Mouse (Mus musculus) c-Kit-positive CD71-negative TER-119-negative erythroid progenitor cells, embryonic 14.5 days (primary cell): ENCODE measurements around the gene Dpp3.
"Not testable (repeated sequence)": the region's sequence is repeated elsewhere in the genome, so short reads cannot be mapped to it uniquely, and the experiment has no call there.

Experiments
- DNase-seq: peaks from one replicate; pipeline ENCODE4 v3.0.0-alpha.2; 2013; ENCODE audit warnings: low read depth

Dpp3 gene

DNA sequence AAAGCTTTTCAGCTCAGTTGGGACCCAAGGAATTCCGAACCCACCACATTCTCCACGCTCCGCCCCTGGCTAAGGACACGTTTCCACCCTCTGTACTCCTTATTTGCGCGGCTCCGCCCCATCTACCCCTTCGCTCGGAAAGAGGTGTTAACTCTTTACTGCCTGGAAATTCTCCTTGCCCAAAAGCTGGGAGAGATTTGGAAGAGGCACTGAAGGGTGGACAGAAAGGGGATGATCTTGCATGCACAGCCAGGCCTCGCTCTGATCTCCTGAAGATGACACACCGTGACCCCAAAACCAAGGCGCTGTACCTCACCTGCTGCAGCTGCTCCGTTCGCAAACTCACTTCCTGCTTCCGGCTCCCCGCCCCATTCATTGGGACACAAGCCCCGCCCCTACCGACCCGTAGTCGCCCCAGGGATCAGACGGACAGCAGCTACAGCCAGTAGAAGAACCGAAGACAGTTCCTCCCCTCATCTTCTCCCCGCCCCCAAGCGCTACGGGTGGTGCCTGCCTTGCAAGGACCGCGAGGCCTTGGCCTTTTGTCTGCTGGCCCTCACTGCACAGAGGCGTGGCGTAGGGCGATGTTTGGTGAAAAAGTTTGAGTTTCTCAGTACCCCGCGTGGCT lies at the start of gene Dpp3:
Dpp3 (minus strand) TSS at position 384 of the 628 bp plus-strand sequence.
- DNase-seq = peak; percentile 95

DNA sequence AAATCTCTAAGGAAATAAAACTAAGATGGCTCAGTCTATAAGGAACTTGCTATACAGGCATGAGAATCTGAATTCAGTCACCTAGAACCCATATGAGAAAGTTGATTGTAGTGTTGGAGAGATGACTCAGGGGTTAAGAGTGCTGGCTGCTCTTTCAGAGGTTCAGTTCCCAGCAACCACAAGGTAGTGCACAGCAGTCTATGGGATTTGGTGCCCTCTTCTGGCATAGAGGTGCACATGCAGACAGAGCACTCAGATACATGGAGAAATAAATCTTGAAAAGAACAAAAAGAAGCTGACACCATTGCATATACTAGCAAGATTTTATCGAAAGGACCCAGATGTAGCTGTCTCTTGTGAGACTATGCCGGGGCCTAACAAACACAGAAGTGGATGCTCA lies 40.1 kb upstream of the Dpp3 start:
- peak; percentile 24 for DNase-seq

DNA sequence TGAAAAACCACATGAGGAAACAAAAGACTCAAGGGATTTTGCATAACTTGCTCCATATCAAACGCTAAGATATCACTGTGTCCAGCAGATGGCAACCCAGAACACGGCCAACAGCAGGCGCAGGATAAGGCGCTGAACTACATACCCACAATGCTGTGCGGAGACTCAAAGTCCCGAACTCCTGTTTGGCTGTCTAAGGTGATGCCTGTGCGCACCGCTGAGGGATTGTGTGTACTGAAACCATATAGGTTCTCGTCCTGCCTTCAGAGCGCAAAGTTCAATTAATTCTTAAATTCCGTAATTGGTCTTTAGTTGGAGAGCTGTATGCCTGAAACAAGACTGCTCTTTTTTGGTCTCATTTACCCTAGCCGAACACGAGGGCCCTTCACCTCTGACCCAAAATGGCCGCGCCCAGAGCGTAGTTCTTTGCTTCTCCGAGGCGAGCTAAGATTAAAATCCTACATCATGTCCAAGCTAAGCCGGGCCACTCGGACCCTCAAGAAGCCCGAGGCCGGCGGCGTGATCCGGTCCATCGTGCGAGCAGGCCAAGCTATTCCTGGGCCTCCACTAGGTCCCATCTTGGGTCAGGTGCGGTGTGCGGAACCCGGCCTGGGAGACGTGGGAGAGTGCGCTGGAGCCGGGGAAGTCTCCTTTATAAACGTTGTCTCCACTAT lies 34.0 kb upstream of the Dpp3 start, which contains the start of gene Mrpl11:
Mrpl11 (plus strand) TSS at position 220 of the 674 bp plus-strand sequence.
- DNase-seq = peak; percentile 93

DNA sequence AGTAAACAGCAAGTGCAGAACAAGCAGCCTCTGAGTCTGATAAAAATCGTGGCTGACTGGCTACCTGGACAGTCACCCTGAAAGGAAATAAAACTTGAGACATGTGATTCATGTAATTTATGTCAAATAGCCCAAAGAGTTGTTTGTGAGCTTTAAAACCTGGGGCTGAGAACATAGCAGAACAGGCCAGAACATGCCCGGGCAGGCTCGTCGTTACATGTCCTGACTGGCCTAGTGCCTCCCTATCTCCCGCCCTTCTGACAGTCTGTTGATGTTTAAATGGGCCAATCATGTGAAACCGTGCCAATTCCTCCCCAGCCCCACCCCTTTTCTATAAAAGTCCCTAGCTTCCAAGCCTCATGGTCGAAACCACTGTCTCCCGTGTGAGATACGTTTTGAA lies 20.6 kb upstream of the Dpp3 start:
- not testable (repeated sequence) for DNase-seq

DNA sequence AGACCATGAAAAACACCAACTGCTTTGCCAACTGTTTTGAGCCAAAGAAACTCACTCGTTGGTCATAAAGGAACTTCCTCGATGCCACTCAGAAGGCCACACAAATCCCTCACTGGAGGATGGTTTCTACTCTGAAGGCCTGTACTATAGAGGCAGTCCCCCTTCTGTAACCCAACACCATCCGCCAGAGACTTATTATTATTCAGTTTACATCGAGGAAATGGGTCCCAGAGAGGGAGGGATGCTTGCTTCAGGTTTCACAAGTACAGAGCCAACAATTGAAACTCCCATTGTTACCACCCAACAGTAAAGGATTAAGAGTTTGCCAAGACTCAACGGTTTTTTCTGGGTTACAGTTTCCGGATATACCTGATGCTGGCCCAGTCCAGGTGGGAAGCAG lies 17.5 kb upstream of the Dpp3 start:
- no peak for DNase-seq

DNA sequence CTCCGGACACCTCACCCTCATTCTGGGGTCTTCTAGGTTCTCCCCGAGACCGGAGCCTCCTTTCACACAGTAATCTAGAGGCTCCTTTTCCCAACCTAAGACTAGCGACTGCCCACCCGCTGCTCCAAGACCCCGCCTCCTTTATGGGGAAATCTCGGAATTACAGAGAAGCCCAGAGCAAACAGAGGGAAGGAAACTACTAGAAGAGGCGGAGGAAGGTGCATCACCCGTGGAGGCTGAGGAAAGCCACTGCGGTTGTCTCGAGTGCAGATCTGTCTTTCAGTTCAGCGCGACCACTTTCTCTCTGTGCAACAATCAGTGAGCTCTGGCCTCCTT lies 15.1 kb upstream of the Dpp3 start:
- no peak for DNase-seq

DNA sequence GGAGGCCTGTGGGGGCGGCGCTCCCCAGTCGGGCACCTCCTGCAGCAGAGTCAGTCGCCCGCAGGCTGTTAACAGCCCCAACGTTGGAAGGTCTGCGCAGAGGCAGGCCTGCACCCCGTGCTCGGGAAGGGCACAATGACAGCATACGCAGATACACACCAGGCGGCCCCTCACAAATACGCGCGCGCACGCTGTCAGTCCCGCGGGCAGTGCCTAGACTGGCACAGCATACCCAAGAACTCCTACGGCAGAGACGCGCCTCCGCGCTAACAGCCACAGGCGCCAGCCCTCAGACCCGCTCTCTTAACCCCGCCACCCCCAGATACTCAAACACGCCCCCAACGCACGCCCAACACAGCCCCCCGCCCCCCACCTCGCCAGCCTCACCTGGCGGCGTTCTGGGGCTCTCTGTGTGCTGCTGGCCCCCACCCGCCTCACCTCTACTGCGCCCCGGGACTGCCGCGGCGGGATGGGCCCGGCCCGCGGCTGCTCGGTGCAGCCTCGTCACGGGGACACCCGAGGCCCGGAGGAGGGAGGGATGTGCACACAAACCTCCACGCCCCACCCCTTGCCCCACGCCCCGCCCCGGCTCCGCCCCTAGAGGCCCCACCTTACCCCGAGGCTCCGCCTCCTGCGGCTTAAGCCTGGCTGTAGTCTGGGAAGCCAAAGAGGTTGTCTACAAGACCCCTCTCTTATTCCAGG lies 14.6 kb upstream of the Dpp3 start, which contains the start of gene Peli3:
Peli3 (minus strand) TSS at position 577 of the 702 bp plus-strand sequence.
- DNase-seq = no peak

DNA sequence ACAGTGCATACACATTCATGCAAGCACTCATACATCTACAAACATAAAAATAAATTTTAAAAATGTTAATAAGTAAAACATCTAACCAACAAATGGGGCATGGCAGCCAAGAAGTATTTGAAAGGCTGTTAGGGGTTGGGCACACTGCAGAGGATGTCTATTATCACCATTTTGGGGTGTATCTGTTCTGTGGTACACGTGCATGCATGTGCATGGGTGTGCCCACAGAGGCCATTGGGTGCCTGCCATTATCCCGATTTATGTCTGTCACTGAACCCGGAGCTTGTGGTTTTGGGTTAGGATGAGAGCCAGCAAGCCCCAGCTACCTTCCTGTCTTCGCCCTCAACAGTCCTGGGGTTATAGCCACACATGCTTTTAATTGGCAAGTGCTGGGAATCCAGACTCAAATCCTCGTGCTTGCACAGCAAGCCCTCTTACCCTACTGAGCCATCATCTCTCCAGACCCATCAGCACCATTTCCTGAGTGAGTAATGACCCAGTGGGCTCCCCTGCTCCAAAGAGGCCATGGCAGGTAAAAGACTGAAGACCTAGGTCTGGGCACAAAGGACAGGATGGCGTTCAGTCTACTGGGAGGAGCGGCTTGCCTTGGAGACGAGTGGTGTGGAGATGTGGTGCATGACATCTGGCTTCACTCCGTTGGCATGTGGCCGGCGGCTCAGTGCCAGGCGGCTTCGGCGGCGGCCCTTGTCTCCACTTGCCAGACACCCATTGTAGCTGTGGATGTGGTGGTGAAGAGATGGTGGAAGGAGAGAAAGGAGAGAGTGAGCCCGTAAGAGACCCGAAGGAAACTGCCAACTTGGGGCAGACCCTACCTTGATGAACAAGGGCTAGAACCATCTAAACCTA lies 9.6 kb upstream of the Dpp3 start:
- DNase-seq = no peak

DNA sequence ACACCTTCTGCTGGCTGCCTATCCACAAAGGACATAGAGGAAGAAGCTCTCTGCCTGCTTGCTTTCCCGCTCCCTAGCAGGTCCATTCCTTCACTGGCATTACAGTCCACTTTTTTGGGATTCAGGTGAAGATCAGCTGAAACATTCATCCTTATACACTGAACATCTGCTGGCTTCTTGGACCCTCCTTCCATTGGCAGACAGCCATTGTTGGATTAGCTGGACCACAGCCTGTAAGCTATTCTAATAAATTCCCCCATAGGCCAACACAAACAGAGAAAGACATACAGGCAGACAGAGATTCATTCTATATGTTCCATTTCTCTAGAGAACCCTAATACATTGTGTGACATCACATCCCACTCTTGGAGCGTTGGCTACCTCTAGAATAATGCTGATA lies 8.8 kb upstream of the Dpp3 start:
- no peak for DNase-seq

DNA sequence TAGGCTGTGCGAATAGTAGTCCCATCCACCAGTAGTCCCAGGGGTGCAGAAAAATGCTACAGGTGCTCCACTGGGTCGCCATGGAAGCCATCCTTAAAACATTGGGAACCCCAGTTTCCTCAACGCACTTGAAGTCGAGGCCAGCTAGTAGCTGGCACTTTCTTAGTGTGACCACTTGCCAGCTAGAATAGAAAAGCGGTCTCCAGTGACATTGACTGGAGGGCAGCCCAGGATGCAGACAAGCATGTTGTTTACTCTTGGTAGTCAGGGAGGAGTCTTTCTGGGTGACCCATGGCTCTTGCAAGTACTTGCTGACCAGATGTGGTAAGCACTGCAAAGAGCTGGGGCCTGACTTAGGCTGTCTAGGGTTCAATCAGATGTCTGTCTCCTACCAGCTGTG lies 694 bp upstream of the Dpp3 start:
- DNase-seq = no peak

DNA sequence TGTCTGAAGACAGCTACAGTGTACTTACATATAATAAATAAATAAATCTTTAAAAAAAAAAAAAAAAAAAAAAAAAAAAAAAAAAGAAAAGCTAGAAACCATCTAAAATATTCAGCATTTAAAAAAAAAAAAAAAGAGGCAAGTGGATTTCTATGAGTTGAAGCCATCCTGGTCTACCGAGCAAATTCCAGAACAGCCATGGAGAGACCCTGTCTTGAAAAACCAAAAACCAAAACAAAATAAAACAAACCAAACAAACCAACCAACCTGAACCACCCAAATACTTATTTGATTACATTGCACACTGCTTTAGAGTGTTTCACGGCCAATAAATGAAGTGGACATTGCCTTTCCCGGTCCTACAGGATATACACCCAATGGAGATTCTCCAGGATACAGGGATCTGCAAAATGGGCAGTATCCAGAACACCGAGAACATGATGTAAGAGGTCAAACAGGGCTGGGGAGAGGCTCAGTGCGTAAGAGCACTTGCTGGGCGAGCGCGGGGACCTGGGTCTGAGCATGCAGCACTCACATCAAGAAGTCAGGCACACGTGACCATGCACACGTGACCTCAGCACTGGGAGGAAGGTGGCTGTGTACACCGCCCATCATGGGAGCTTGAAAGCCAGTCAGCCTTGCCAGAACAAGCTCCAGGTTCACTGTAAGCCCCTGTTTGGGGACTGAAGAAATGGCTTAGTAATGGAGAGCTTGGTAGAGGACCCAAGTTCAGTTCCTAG lies 2.8 kb downstream of the Dpp3 start:
- no peak for DNase-seq

DNA sequence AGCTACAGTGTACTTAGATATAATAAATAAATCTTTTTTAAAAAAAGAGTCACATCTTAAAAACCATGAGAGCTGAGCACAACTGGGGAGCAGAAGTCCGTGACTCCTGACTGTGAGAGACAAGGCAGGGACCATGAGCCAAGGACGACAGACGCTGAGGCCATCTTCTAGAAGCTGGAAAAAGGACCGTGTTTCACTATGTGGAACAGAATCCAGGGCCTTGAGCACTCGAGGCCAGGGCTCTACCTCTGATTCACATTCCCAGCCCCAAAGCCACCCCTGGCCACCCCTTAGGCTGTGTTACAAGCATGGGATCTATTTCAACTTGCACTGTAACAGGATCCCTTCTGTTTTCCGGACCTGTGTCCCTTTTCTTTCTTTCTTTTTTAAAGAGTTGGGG lies 8.4 kb downstream of the Dpp3 start:
- no peak for DNase-seq

DNA sequence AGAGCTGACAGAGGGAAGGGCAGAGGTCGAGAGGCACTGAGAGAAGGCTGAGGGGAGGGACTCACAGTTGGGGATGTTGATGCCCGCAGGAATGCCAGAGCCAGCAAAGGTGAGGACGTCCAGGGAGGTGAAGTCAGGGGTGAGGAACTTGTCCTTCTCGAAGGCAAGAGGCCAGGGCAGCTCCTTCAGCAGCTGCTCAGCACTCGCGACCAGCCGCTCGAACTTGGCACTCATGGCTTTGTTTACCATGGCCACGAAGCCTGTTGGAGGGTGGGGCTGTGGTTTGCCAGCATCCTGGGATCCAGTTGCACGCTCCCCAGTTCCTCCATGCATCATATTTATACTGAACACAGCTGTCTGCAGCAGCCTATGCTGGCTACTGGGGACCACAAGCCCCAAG lies 11.3 kb downstream of the Dpp3 start:
- no peak for DNase-seq

DNA sequence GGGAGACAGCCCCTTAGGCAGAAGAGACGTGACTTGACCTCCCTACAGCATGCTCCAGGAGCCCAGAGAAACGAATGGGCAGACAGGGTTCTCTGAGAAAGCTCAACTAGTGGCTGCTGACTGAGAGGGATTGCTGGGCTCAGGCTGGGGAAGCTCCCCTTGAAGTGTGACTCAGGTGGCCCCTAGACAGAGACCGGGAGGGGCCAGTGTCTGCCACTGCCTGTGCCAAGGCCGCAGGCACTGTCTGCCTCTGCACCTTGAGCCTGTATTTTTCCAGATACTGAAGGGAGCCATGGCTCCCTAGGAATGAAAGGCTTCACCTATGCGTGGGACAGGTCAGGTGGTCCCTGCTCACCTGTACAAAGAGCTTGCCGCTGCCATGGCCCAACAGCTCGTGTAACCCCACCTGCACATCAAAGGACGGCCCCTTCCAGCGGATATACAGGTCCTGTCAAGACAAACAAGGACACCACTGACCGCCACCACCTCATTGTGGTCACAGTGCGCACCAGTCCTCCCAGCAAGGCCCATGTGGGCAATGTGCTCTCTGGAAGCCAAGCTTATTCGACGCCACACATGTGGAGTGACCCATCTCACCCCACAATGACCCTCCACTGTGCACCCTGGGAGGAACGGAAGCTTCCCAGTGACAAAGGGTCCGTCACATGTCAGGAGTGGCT lies 12.0 kb downstream of the Dpp3 start:
- no peak for DNase-seq

DNA sequence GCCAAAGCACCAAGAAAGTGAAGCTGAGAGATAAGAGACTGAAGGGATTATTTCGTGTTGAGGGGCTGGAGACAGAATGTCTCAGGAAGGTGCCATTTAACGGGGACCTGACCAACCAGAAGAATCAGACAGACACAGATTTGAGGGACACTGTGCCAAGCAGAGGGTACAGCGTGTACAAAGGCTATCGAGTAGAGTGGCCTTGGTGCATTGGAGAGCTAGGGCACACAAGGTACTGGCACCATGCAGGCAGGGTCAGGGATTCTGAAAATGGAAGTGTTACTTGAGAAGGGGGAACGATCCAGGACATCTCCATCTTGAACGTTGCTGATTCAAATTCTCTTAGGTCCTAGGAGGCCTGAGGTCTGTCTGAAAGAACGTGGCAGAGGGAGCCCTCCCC lies 18.7 kb downstream of the Dpp3 start:
- DNase-seq = no peak

DNA sequence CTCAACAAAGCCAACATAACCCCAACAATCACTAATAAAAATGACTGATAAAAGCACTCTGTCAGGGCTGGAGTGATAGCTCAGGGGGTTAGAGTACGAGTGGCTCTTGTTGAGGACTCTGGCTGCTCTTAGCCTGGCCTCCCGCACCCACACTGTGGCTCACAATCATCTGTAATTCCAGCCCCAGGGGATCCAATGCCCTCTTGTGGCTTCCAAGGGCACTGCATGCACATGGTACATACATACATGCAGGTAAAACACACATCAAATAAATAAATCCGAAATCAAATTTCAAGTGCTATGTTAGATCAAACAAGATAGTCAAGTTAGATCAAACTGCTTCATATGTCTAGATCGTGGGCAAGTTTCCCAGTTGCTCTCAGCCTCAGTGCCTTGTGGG lies 20.0 kb downstream of the Dpp3 start:
- peak; percentile 43 for DNase-seq

DNA sequence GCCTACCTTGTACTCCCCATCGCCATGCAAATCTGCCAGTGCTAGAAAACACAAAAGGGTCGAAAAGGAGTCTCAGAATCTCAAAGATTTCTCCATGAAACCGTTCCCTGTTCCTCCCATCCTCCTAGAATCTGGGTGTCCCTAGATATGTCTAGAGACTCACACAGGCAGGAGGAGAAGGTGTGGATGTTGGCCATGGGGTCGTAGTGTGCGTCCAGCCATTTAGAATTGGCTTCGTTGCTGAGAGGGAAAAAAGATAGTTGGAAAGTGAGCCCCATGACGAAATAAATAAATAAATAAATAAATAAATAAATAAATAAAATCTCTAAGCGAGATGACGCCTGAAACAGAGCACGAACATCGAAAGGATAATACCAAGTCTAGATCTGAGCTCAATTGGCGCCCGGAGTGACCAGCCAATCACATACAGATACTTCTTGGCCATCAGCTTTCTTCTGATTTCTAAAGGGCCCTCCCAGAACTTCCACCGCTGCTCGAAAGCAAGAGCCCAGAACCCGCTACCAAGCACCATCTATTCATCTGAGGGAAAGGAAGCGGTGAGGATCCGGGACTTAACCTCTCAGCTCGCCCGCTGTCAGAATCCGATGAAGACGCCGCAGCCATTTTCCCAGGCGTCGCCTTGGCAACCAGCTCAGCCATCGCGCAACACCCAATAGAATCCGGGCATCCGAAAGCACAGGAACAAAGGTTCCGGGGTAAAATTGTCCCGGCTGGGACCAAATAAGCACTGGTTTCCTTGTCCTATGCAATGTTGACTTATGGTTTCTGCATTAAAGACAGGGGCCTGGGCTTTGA lies 21.9 kb downstream of the Dpp3 start, which contains the start of gene Bbs1:
Bbs1 (minus strand) TSS at position 650 of the 816 bp plus-strand sequence.
- peak; percentile 66 for DNase-seq

DNA sequence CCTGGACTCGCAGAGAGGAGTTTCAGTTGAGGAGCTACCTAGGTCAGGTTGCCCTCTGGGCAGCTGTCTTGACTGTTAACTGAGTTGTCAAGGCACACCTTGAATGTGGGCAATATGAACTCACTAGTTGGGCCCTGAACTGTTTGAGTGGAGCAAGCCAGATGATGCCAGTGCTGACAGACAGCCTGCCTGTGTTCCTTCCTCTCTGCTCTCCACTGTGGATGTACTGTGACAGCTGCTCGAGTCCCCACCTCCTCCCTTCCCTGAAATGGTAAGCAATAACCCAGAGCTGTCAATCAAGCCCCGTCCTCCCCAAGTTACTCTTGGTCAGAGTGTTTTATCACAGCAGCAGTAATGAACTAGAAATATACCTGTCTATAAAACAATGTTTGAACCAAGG lies 28.2 kb downstream of the Dpp3 start:
- no peak for DNase-seq

DNA sequence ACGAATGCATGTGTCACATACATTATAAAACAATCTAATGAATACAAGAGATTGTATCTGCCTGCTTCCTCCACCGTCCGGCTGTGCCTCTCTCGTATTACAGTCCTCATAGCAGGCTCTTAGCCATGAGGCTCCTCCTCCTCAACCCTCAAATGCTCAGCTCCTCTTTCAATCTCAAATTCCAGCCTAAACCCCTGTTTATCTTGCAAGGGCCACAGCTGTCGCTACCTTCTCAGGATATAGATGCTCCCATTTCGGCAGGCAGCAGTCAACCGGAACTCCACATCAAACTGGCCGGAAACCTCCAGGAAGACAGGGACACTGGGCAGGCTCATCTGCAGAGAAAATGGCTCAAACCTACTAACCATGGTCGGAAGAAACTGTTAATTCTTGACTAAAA lies 29.1 kb downstream of the Dpp3 start:
- DNase-seq = no peak
